Mouse (Mus musculus): ENCODE data around the gene Smim7.

The Smim7 gene

GRCm38 (mm10) chr8:72547122-72547801, 23.6 kb downstream of the Smim7 start:
- no peak for DNase-seq (ENCODE audit: low read depth)

GRCm38 (mm10) chr8:72539234-72539633, 31.7 kb downstream of the Smim7 start:
- DNase-seq (ENCODE audit: low read depth) = no peak

GRCm38 (mm10) chr8:72534888-72535287, 36.0 kb downstream of the Smim7 start:
- DNase-seq (ENCODE audit: low read depth) = no peak

- no peak for DNase-seq (ENCODE audit: low read depth)
These were observed 38.8 kb downstream of the Smim7 start for GRCm38 (mm10) chr8:72532103-72532502.

- no peak for DNase-seq (ENCODE audit: low read depth)
These were observed 49.0 kb downstream of the Smim7 start for GRCm38 (mm10) chr8:72521888-72522287.

GRCm38 (mm10) chr8:72517421-72517988, 53.4 kb downstream of the Smim7 start:
- DNase-seq (ENCODE audit: low read depth) = no peak
